Mouse (Mus musculus) lung, embryonic 16.5 days (tissue): Measurements from ENCODE around the gene Grap. TPM values are rescaled to one million over a fixed set of nuclear protein-coding genes. Genes with fewer than 3 reads are reported as not detected.

Experiments used
- ATAC-seq: fragments of 200-750 bp; cut with Nextera tagmentation; 2 replicates; pipeline ENCODE4 v1.8.0; 2017; ENCODE audit warnings: low read depth, mild to moderate bottlenecking, moderate library complexity
- H3K27ac ChIP-seq: fragments of 300-500 bp; sonication (generic); 2 replicates; pipeline ENCODE4 v1.5.1; 2014; ENCODE audit warnings: mild to moderate bottlenecking, control low read depth, low read length
- H3K27me3 ChIP-seq: fragments of 300-500 bp; sonication (generic); 2 replicates; pipeline ENCODE4 v1.6.1; 2014; ENCODE audit warnings: low read depth, low read length, mixed read lengths; ENCODE audit not compliant: control insufficient read depth, insufficient read depth
- H3K36me3 ChIP-seq: fragments of 300-500 bp; sonication (generic); 2 replicates; pipeline ENCODE4 v1.6.1; 2014; ENCODE audit warnings: low read length; ENCODE audit not compliant: control insufficient read depth, insufficient read depth
- H3K4me1 ChIP-seq: fragments of 300-500 bp; sonication (generic); replicated peaks from 2 replicates; pipeline ENCODE4 v1.6.1; 2014; ENCODE audit warnings: low read length, mixed read lengths; ENCODE audit not compliant: control insufficient read depth, insufficient read depth
- H3K4me2 ChIP-seq: fragments of 300-500 bp; sonication (generic); 2 replicates; pipeline ENCODE4 v1.6.1; 2014; ENCODE audit warnings: low read depth, low read length, control low read depth
- H3K4me3 ChIP-seq: fragments of 300-500 bp; sonication (generic); 2 replicates; pipeline ENCODE4 v1.5.1; 2014; ENCODE audit warnings: mild to moderate bottlenecking, low read length, control low read depth
- H3K9ac ChIP-seq: fragments of 300-500 bp; sonication (generic); 2 replicates; pipeline ENCODE4 v1.6.1; 2014; ENCODE audit warnings: low read length, control low read depth
- H3K9me3 ChIP-seq: fragments of 300-500 bp; sonication (generic); 2 replicates; pipeline ENCODE4 v1.6.1; 2016; ENCODE audit warnings: low read length; ENCODE audit not compliant: control insufficient read depth
- WGBS: fragments of 180-500 bp; shearing (Covaris S2); extraction: QIAGEN DNeasy Blood & Tissue Kit; methylation state at CpG from one replicate; pipeline ENCODE4 v1.1.7; 2014; 5-methylcytosine and 5-hydroxymethylcytosine counted together
- polyA plus RNA-seq: library from polyadenylated mRNA; unstranded; fragments of >200 nt; fragmentation: Nextera tagmentation; extraction: Ambion mirVana; gene quantifications from 2 replicates; pipeline ENCODE4 v1.2.1, GENCODE M21; 2015

The Grap gene
- polyA plus RNA-seq, 1 experiment from 2014 or later, result 43.1 TPM

- 96% methylated on average over 5 of the region's 5 CpGs for WGBS
- ATAC-seq, result no peak
- Histone ChIP-seq H3K36me3 (no peaks in the 10 kb centered on the region), H3K27me3 (no peaks in the 10 kb centered on the region), H3K9me3 (no peaks in the 10 kb centered on the region), H3K4me2 (no peak overlapping the region), H3K27ac (no peak overlapping the region), H3K4me1 (no peaks in the 10 kb centered on the region), H3K9ac (no peak overlapping the region), H3K4me3 (no peak overlapping the region)
Observed at GRCm38 (mm10) chr11:61702494-61702893, 49.4 kb downstream of the Grap start.

- WGBS, result 83% methylated on average over 2 of the region's 2 CpGs
- Histone ChIP-seq H3K27me3 (no peaks in the 10 kb centered on the region), H3K27ac (no peak overlapping the region), H3K36me3 (no peaks in the 10 kb centered on the region), H3K9me3 (no peaks in the 10 kb centered on the region), H3K4me1 (no peaks in the 10 kb centered on the region), H3K4me3 (no peak overlapping the region), H3K4me2 (no peak overlapping the region), H3K9ac (no peak overlapping the region)
- no peak for ATAC-seq
Observed at GRCm38 (mm10) chr11:61705581-61705980, 52.5 kb downstream of the Grap start.

- no peak overlapping the region for H3K4me3 ChIP-seq
- H3K36me3 ChIP-seq, result no peaks in the 10 kb centered on the region
- H3K4me1 ChIP-seq, result no peaks in the 10 kb centered on the region
- ATAC-seq, result no peak
- H3K4me2 ChIP-seq, result no peak overlapping the region
- no peaks in the 10 kb centered on the region for H3K27me3 ChIP-seq
- no peak overlapping the region for H3K9ac ChIP-seq
- no peaks in the 10 kb centered on the region for H3K9me3 ChIP-seq
- H3K27ac ChIP-seq, result no peak overlapping the region
- WGBS, result 58% methylated on average over 4 of the region's 4 CpGs
Observed at GRCm38 (mm10) chr11:61706232-61706631, 53.2 kb downstream of the Grap start.

- WGBS, result 54% methylated on average over 3 of the region's 3 CpGs
- Histone ChIP-seq H3K4me2 (no peak overlapping the region), H3K27ac (no peak overlapping the region), H3K27me3 (no peaks in the 10 kb centered on the region), H3K4me1 (no peaks in the 10 kb centered on the region), H3K9me3 (no peaks in the 10 kb centered on the region), H3K4me3 (no peak overlapping the region), H3K36me3 (no peaks in the 10 kb centered on the region), H3K9ac (no peak overlapping the region)
- no peak for ATAC-seq
Observed at GRCm38 (mm10) chr11:61708928-61709327, 55.9 kb downstream of the Grap start.

GRCm38 (mm10) chr11:61713157-61713855 is 60.2 kb downstream of the Grap start:
- H3K9me3 ChIP-seq, result no peaks in the 10 kb centered on the region
- H3K4me3 ChIP-seq, result no peak overlapping the region
- no peaks in the 10 kb centered on the region for H3K27me3 ChIP-seq
- no peak overlapping the region for H3K9ac ChIP-seq
- no peak overlapping the region for H3K4me2 ChIP-seq
- no peaks in the 10 kb centered on the region for H3K36me3 ChIP-seq
- H3K27ac ChIP-seq, result no peak overlapping the region
- WGBS, result 65% methylated on average over 15 of the region's 15 CpGs
- no peaks in the 10 kb centered on the region for H3K4me1 ChIP-seq
- no peak for ATAC-seq

- H3K4me3 ChIP-seq, result no peak overlapping the region
- H3K4me1 ChIP-seq, result no peaks in the 10 kb centered on the region
- no peaks in the 10 kb centered on the region for H3K27me3 ChIP-seq
- WGBS, result 43% methylated on average over 11 of the region's 11 CpGs
- no peak overlapping the region for H3K27ac ChIP-seq
- H3K9ac ChIP-seq, result no peak overlapping the region
- H3K9me3 ChIP-seq, result no peaks in the 10 kb centered on the region
- no peaks in the 10 kb centered on the region for H3K36me3 ChIP-seq
- ATAC-seq, result peak; percentile 83; the same call in 1 of the 2 replicates
- no peak overlapping the region for H3K4me2 ChIP-seq
Observed at GRCm38 (mm10) chr11:61714346-61715117, 61.5 kb downstream of the Grap start.

- H3K9ac ChIP-seq, result no peak overlapping the region
- H3K4me1 ChIP-seq, result no peaks in the 10 kb centered on the region
- H3K36me3 ChIP-seq, result no peaks in the 10 kb centered on the region
- no peak overlapping the region for H3K4me3 ChIP-seq
- no peak; the same call in 1 of the 2 replicates for ATAC-seq
- no peaks in the 10 kb centered on the region for H3K9me3 ChIP-seq
- H3K4me2 ChIP-seq, result no peak overlapping the region
- no peaks in the 10 kb centered on the region for H3K27me3 ChIP-seq
- no peak overlapping the region for H3K27ac ChIP-seq
- 56% methylated on average over 6 of the region's 6 CpGs for WGBS
Observed at GRCm38 (mm10) chr11:61715130-61715529, 62.1 kb downstream of the Grap start.

- ATAC-seq, result no peak
- Histone ChIP-seq H3K9me3 (no peaks in the 10 kb centered on the region), H3K4me3 (no peak overlapping the region), H3K27ac (no peak overlapping the region), H3K4me1 (no peaks in the 10 kb centered on the region), H3K9ac (no peak overlapping the region), H3K4me2 (no peak overlapping the region), H3K27me3 (no peaks in the 10 kb centered on the region), H3K36me3 (no peaks in the 10 kb centered on the region)
- WGBS, result 59% methylated on average over 5 of the region's 5 CpGs
Observed at GRCm38 (mm10) chr11:61717990-61718389, 64.9 kb downstream of the Grap start.

GRCm38 (mm10) chr11:61719387-61719786 is 66.3 kb downstream of the Grap start:
- Histone ChIP-seq H3K36me3 (no peaks in the 10 kb centered on the region), H3K9me3 (no peaks in the 10 kb centered on the region), H3K4me2 (no peak overlapping the region), H3K27ac (no peak overlapping the region), H3K9ac (no peak overlapping the region), H3K4me3 (no peak overlapping the region), H3K27me3 (no peaks in the 10 kb centered on the region), H3K4me1 (no peaks in the 10 kb centered on the region)
- 35% methylated on average over 3 of the region's 3 CpGs for whole genome bisulfite sequencing
- ATAC-seq, result no peak
